Mouse (Mus musculus) ovary, postnatal 14 days (tissue): ENCODE results near the gene Ptger1.

ENCODE experiments used
- DNase-seq: peaks from one replicate; pipeline ENCODE4 v3.0.0; 2022; ENCODE audit warnings: low spot score

Ptger1 gene

DNA sequence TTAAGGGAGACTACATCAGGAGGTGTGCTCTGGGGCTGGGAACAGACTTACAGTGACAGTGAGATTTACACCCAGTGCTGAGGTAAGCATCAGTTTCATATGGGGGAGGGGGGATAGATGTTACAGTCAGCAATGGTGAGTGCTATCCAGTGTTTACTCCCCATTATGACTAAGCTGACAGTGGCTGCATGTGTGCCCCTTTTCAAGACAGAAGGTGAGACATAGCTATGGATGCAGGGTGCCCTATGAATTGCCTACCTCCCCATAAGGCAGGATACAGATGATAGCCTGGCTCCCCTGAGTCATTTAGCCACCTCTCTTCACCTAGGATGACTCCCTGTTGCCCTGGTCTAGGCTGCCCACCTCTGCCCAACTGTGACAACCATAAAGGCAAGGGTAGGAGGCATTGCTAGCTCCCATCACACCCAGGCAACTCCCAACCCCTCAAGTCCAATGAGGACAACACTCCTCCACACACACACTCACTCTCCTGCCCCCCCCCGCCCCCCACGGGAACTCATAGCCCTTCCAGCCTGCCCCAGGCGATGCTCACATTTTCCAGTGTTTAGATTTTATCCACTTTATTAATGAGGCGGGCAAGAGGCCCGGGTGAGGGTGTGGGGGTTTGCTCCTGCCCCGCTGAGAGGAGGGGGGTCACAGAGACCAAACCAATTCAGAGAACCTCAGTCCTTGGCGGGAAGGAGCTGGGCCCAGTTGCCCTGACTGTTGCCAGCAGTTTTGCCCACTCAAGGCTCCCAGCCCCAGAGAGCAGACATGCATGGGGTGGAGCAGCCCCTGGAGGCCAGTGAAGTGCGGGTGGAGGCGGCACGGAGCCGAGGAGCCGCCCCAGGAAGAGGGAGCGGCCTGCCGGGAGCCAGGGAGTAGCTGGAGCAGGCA lies at the start of gene Ptger1:
Gene Ptger1, plus strand, starts transcription at position 710 of the 897 bp plus-strand sequence.
- DNase-seq, result no peak

DNA sequence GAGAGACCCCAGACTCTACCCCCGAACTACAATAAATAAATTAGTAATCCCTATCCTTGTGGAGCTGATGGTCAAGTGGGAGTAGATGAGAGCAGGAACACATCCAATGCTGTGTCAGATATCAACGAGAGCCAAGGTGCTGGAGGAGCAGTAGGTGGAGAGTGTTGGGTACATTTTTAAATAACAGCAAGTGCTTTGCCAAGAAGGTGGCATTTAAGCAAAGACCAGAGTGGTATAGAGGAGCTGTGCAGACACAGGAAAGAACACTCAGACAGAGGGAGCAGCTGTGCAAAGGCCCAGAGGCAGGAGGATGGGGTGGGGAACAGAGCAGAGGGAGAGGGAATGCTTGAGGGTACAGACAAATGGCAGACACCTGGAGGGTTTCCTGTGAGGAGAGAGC lies 49.4 kb upstream of the Ptger1 start:
- DNase-seq, result no peak

DNA sequence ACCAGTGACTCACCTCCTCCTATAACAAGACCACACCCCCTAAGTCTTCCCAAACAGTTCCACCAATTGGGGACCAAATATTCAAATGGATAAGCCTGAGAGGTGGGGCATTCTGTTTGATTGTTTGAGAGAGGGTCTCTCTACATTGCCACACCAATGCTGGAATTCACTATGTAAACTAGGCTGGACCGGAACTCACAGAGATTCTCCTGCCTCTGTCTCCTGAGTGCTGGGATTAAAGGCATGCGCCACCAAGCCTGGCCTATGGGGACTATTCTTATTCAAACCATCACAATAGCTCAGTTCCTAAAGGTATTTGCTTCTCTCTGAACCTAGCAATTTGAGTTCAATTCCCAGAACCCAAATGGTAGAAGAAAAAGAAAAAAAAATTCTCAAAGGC lies 47.9 kb upstream of the Ptger1 start:
- no peak for DNase-seq

DNA sequence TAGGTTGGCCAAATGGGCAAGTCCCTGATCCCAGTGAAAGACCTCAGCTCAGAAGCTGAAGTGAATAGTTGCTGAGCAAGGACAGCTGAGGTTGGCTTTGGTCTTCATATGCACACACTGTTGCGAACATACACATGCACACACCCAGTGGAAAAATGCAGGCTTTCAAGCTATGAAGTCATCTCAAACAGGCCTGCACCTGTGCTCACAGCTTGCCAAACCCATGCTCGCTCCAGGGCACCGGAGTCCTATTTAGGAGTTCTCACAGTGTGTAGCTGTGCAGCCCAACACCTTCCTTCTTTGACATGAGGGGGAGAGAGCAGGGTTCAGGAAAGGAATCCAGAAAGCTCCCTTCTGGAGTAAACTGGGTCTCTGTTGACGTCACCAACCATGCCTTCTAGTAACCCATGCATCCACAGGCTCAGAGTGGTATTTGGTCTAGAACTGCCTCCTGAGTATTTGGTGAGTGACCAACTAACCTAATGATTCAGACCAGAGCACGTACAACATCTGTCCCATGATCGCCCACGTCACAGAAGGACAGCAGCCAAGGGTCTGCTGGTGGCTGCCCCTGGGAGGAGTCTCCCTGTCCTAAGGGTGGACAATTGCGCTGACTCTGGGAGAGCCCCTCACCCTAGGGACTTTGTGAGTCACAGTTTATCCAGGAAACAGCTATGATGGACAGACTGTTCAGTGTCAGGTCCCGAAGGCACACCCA lies 46.8 kb upstream of the Ptger1 start:
- no peak for DNase-seq

DNA sequence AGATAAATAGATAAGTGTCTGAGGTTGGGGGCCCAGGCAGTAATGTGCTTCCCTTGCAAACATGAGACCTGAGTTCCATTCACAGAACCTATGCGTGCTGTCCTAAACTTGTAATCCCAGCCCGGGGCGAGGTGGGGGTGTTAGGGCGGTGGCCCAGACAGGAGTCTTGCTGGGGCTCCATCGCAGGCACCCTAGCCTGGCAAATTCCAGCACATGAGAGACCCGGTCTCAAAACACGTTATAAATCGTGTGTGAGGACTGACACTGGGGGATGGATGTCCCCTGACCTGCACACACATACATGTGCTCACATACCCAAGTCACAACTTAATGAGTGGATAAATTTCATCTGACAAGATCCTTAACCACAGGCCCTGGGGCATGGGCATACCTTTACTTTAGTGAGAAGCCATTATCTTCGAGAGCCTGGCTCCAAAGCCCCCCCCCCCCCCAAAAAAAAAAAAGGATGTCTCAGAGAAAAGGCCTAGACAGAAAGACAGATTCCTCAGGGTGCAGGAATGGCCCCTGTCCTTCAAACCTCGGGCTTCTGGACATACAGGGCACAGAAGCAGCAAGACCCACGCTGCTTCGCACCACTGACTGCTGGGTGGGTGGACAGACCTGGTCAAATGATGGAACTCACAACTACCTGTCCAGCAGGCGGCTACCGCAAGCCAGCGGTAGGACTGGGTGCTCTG lies 44.6 kb upstream of the Ptger1 start:
- no peak for DNase-seq

DNA sequence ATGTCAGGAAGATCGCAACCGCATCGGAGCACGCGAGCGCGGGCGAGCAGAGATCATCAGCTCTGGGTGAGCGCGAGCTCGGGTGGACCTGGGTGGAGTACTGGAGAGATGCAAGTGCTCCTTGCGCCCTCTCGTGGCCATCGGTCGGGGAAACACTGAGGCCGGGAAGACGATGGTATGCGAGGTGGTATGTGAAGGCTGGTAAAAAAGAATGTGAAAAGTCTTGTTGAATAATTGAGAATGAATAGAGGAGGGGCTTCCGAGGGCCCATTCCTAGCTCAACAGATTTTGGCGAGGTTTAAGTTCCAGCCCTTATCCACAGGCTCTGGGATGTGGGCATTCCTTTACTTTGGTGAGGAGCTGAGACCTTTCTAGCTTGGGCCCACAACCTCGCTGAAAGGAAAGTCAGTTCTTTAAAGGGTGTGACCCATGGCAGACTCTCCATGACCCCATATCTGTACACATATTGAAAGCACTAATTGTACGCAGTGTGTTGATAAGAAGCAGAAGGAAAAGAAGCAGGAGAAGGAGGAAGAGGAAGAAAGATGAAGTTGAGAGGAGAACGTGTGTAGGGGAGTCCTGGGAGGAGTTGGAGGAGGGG lies 44.0 kb upstream of the Ptger1 start:
- DNase-seq, result peak; percentile 69

DNA sequence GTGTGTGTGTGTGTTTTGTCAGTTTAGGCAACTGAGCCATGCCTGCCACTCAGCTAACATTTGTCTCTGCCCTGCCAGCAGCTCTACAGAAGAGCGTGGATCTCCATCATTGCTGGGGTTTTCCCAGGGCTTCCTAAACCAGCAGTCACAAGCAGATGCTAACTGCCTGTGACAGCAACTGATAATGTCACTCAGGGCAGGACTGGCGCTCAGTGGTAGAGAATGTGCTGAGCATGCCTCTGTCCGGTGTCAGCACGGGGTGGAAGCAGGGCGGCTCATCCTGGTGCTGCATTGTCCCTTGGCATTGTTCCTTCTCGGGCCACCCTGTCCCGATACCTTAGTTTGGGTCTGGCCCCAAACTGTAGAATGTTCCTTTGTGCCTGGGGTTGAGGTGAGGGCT lies 42.9 kb upstream of the Ptger1 start:
- no peak for DNase-seq

DNA sequence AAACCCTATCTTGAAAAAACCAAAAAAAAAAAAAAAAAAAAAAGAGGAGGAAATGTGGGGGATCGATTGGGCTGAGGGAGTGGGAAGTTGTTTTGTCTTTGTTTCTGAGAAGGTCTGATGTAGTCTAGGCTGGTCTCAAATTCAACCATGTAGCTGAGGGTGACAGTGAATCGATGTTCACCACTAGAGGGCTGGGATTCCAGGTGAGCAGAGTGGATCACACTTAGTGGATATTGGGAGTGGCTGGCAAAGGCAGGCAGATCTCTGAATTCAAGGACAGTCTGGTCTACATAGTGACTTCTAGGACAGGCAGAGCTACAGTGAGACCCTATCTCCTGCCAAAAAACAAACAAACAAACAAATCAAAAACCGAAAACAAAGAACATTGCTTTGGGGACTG lies 41.7 kb upstream of the Ptger1 start:
- DNase-seq, result no peak

DNA sequence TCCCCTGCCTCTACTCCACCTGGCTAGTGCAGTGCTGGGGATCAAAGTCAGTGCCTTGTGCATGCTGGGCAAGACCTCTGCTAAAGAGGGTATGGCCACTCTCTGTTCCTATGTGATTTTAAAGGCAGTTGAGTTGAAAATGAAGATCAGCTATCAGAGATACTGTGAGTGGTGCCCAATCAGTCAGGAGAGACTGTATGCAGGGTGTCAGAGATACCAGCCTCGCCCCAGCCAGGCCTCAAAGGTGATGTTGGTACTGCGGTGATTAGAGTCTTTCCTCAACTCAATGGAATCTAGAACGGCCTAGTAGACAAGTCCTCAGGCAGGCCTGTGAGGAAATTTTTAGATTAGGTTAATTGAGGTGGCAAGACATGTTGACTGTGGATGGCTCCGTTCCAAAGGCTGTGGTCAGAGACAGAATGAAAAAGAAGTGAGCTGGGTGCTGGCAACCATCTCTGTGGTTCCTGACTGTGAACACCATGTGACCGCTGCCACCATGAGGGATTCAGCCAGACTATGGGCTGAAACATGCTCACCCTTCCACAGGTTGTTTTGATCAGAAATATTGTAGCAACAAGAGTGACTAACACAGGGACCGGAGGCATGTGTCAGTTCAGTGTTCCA lies 40.7 kb upstream of the Ptger1 start:
- DNase-seq, result no peak

DNA sequence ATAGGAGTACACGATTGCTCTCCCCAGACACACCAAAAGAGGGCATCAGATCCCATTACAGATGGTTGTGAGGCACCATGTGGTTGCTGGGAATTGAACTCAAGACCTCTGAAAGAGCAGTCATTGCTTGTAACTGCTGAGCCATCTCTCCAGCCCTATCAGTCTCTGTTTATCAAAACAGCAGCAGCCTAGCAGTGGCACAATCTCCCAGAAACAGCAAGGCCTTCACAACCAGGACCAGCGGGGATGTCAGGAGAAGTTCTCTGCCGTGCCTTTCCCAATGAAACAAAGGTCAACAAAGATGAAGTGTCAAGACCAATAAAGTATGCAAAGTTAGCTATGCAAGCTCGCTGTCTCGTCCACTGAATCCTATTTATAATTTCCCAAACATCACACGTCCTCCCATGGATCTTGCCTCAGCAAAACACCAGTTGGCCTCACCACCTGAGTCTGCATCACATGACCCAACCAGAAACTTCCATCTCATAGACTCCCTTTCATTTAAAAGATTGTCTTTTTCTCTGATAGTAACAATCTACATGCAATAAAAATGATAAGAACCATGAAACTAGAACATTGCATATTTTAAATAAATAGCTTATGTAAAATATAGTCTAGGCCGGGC lies 34.3 kb upstream of the Ptger1 start:
- no peak for DNase-seq

DNA sequence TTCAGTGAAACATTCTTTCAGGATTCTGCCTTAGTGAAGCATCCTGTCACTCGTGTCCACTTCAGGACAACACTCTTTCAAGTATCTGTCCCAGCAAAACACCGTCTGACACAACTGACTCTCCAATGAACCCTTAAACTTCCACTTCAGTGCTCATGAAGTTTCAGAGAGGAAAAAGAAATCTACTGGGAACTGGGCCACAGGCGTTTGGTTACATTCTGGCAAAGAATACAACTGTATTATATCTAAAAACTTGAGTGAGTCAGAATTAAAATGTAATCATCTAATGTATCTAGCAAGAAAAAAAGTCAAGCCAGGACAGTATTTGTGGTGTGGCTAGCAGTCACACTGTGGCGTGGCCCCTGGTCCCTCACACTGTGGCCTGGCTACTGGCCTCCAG lies 27.6 kb upstream of the Ptger1 start:
- DNase-seq, result no peak

DNA sequence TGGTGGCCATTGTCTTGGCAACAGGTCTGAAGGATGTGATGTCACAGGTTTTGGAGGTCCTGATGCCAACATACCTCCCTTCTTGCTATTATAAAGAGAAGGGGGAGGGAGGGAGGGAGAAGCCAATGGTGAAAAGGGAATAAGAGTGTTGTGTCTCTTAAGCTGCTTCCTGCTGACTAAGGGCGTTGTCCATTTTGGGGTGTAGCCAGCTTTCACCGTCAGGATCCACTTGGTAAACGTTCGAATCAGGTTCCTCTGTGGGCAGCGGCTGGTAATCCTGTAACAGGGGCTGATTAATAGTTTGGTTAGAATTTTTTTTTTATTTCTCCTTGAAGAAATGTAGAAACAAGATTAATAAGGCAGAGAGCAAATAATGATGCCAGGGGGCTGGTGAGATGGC lies 26.8 kb upstream of the Ptger1 start:
- no peak for DNase-seq

DNA sequence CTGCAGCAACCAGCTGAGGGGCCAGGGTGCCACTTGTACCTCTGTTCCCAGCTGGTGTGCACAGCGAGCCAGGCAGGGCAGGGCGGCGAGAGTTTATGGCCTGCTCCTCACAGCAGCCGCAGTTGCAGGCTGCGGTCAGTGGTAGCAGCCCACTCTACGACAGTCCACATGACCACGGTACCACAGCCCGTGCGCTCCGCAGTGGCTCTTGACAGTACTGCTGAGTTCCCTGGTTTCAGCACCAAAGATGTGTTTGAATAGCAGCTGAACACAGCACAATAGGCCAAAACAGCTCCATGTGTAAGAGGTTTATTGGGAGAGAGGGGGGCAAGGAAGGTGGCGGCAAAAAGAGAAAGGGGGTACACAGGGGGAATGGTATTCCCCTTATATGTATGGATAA lies 19.0 kb upstream of the Ptger1 start:
- no peak for DNase-seq

DNA sequence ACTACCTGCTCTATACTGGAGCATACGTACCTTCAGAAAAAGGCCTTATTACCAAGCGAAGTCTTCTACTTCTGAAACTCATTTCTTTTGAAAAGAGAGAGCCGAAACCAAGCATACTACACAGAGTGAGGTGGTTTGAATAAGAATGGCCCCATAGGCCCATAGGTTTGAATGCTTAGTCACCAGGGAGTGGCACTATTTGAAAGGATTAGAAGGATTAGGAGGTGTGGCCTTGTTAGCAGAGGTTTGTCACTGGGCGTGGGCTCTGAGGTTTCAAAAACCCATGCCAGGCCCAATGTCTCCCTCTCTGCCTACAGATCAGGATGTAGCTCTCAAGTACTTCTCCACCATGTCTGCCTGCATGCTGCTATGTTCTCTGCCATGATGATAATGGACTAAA lies 18.4 kb upstream of the Ptger1 start:
- no peak for DNase-seq

DNA sequence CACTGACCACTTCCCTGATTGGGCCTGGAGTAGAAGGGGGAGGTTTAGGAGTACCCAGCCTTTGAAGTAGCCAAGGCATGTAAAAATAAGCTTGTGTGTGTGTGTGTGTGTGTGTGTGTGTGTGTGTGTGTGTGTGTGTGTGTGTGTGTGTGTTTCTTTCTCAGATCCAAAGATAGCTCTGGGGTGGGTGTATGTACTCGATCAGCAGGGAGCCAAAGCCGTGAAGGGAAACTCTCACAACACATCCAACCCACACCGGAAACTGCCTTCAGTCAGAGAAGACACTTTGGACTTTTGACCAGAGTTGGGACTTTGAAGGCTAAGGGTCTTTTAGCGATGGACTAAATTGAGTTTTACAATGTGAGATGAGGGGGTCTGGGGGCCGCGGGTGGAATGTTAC lies 16.8 kb upstream of the Ptger1 start:
- DNase-seq, result no peak

DNA sequence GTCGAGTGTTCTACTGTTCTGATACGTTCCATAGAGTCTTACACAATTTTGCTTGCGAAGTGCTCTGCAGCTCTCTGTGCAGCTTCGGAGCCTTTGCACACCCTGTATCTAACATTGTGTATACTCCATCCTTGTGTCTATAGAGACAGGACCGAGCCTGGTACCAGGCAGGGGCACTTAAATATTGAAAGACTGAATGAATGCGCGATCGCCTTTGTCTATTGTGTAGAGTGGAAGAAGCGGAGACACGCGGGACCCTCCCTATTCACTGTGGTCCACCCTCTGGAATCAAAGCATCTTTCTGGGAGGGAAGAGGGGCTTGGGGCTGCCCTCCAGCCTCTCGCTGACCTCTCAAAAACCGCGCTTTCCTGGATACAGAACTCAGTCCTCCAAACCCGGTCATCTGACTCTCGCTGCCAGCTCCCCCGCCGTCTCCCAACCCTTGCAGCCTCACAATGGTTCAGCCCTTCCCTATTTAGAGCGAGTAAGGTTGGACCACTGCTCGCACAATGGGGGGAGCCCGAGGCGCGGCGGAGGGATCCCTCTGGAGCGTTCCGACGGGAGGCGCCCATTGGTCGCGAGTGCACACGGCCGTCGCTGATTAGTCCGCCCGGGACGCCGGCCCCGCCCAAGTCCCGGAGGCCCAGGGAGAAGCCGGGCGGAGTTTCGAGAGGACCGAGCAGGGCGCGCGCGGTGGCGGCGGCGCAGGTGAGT lies 14.3 kb upstream of the Ptger1 start, which contains the start of gene Gipc1:
Gene Gipc1, plus strand, starts transcription at position 648 of the 714 bp plus-strand sequence.
- DNase-seq, result peak; percentile 92

DNA sequence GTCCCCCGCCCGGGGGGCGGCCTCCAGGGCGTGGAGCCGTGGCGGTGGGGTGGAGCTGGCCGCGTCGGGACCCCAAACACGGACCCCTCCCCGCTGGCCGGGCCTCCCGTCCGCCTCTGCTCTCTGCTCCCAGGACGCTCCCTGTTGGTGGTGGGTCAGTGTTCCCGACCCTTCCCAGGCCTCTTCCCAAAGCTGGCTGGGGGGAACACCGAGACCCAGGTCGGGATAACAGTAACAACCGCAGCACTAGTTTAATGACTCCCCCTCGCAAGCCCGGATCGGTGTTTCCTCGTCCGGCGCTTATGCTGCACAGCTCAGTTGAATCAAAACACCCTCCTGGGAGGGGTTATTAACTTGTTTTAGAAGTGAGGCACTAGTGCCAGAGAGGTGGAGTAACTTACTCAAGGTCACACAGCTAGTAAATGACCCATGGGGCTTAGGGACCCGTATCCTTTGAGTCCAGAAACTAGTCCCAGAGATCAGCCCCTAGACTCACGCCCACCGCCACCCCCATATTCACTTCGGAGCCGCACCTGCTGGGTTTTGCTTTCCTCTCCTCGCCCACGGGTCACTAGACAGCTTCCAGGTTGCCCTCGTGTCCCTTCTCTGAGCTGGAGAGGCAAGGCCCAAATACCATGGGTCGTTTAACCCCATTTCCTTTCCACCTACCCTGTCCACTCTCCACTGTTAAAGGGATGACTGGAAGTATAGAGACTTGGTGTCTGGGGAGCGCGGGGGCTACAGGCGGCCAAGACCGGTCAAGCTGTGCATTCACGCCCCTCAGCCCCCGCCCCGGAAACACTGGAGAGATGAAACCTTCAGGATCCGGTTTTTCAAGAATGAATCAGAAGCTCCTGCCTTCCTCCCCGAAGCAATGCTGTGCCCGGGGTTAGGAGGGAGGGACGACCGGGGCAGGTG lies 13.5 kb upstream of the Ptger1 start:
- no peak for DNase-seq

DNA sequence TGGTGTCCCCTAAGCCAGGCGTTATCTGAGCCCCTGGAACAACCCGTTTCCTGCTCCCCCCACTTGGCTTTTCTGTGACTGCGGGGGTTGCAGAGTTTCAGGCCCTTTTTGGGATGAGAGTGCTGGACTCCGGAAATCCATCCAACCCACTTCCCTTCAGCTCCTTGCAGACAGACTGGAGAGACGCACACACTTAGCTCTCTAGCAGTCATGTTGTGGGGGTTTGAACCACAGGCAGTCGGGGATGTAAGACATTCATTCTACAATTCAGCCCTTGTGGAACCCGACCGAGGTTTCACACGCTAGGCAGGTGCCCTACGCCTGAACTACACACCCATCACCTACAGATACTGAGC lies 12.8 kb upstream of the Ptger1 start:
- DNase-seq, result no peak

DNA sequence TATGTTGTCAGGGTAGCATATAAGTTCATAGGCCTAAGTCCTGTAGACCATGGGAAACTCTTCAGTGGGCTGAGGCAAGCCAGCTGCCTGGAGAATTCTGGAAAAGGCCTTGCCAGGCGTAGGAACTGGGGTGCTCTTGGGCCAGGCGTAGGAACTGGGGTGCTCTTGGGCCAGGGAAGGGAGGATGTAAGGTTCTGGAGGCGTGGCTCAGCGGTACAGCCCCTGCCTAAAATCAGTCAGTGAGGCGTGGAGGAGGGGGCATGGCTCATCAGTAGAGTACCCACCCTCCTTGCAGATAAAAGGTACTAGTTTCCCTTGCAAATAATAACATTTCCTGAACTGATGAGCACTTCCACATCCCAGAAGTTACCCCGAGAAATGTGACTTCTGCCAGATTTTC lies 11.8 kb upstream of the Ptger1 start:
- no peak for DNase-seq

DNA sequence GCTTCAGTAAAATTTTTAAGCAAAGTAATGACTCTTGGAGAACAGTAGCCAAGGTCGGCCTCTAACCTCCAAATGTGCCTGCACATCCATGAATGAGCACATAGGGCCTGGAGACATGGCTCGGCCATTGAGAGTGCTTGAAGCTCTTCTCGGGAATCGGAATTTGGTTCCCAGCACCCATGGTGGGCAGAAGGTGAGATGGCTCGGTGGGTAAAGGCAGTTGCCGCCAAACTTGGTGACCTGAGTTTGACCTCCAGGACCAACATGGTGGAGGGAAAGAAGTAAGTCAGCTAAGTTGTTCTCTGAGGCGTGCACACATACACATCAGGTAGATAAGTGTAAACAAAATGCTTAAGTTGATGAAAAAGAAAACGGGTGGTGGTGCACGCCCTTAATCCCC lies 10.4 kb upstream of the Ptger1 start:
- DNase-seq, result no peak
